Mouse (Mus musculus) intestine, embryonic 15.5 days (tissue): ENCODE results near the gene Amtn. TPM values are rescaled to one million over a fixed set of nuclear protein-coding genes. Genes with fewer than 3 reads are reported as not detected.
"Not testable (repeated sequence)": the region's sequence is repeated elsewhere in the genome, so short reads cannot be mapped to it uniquely, and the experiment has no call there.

Source experiments
- ATAC-seq: fragments of 200-750 bp; cut with Nextera tagmentation; 2 replicates; pipeline ENCODE4 v1.8.0; 2017; ENCODE audit warnings: moderate TSS enrichment, moderate library complexity
- H3K27ac ChIP-seq: fragments of 300-500 bp; sonication (generic); 2 replicates; pipeline ENCODE4 v1.5.1; 2015; ENCODE audit warnings: mild to moderate bottlenecking, inconsistent platforms
- H3K27me3 ChIP-seq: fragments of 300-500 bp; sonication (generic); replicated peaks from 2 replicates; pipeline ENCODE4 v1.6.1; 2015; ENCODE audit warnings: inconsistent platforms
- H3K36me3 ChIP-seq: fragments of 300-500 bp; sonication (generic); 2 replicates; pipeline ENCODE4 v1.6.1; 2015; ENCODE audit warnings: inconsistent platforms
- H3K4me1 ChIP-seq: fragments of 300-500 bp; sonication (generic); replicated peaks from 2 replicates; pipeline ENCODE4 v1.6.1; 2015; ENCODE audit warnings: inconsistent platforms
- H3K4me2 ChIP-seq: fragments of 300-500 bp; sonication (generic); replicated peaks from 2 replicates; pipeline ENCODE4 v1.6.1; 2015; ENCODE audit warnings: mild to moderate bottlenecking, inconsistent platforms
- H3K4me3 ChIP-seq: fragments of 300-500 bp; sonication (generic); replicated peaks from 2 replicates; pipeline ENCODE4 v1.5.1; 2015; ENCODE audit warnings: inconsistent platforms
- H3K9ac ChIP-seq: fragments of 300-500 bp; sonication (generic); 2 replicates; pipeline ENCODE4 v1.6.1; 2015; ENCODE audit warnings: inconsistent platforms
- H3K9me3 ChIP-seq: fragments of 300-500 bp; sonication (generic); 2 replicates; pipeline ENCODE4 v1.6.1; 2016; ENCODE audit warnings: inconsistent platforms
- WGBS: fragments of 180-500 bp; shearing (Covaris S2); methylation state at CpG from one replicate; pipeline ENCODE4 v1.1.7; 2015; 5-methylcytosine and 5-hydroxymethylcytosine counted together
- polyA plus RNA-seq: library from polyadenylated mRNA; unstranded; fragments of >200 nt; fragmentation: Nextera tagmentation; extraction: Ambion mirVana; gene quantifications from 2 replicates; pipeline ENCODE4 v1.2.1, GENCODE M21; 2015

Gene Amtn
- polyA plus RNA-seq = not detected in 2 replicates

DNA sequence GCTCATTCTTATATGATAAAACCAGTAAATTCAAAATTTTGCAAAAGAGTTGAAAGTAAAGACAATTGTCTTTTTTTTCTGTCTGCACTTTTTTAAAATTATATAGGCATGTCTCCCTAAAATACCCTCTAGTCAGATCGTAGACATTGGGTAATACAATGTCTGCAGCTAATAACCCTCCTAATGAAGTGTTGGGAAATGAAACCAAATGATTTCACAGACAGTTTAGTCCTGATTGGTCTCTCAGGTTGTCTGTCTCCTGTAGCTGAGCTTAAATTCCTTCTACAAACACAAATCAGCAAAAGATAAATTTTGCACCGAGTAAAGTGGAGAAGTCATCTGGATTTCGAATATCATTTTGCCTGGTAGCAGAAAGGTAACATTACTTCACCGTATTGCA lies at the start of gene Amtn:
Gene Amtn (plus strand): TSS at position 301 of the 400 bp plus-strand sequence.
- no peak within 1 kb of the TSS for H3K9ac ChIP-seq
- no peaks in the 10 kb centered on the region for H3K36me3 ChIP-seq
- H3K27ac ChIP-seq = no peak within 1 kb of the TSS
- H3K4me1 ChIP-seq = no peaks in the 10 kb centered on the region
- no peaks in the 10 kb centered on the region for H3K9me3 ChIP-seq
- H3K4me3 ChIP-seq = no peak within 1 kb of the TSS
- no peaks in the 10 kb centered on the region for H3K27me3 ChIP-seq
- no peak within 1 kb of the TSS for H3K4me2 ChIP-seq
- ATAC-seq = no peak
- WGBS = 78% methylated on average over 4 of the region's 4 CpGs

DNA sequence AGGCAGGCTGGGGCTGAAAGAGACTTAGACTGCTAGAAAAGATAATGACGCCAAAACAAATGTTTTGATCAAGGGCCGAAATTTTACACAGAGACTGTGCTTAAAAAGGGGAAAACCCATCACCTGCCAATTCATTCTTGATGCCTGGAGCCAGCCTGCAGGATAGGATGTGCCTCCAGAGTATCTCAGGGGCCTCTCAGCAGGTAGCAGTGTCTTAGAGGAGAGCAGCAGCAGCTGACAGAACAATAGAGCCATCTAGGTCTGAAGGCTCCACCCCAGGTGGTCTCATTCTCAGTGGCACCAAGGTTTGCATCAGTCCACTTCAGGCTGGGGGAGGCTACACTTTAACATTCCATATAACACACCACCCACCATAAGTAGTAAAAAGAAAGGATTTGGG lies 27.4 kb upstream of the Amtn start:
- H3K4me3 ChIP-seq, H3K36me3 ChIP-seq, H3K27me3 ChIP-seq, ATAC-seq, H3K9ac ChIP-seq, H3K4me1 ChIP-seq, H3K9me3 ChIP-seq, H3K27ac ChIP-seq, H3K4me2 ChIP-seq: not testable (repeated sequence)
- 64% methylated on average over 2 of the region's 2 CpGs for WGBS

DNA sequence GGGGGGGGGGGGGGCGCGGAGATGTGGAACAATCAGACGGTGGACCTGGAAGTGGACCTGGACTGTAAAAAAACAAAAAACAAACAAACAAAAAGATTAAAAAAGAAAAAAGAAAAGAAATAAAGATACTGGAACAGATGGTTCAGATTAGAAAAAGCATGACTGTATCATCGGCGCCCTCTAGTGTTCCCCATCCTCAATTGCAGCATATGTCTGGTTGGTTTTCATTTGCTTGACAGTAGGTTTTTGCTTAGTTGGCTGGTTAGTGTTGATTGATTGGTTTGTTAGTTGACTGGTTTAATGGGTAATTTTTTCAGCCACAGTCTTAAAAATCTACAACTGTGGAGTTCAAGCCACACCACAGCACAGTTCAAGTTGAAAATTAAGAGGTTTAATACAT lies 11.1 kb upstream of the Amtn start:
- H3K36me3 ChIP-seq = no peaks in the 10 kb centered on the region
- H3K4me2 ChIP-seq = no peak overlapping the region
- WGBS = 3% methylated on average over 5 of the region's 5 CpGs
- H3K4me1 ChIP-seq = no peaks in the 10 kb centered on the region
- no peaks in the 10 kb centered on the region for H3K9me3 ChIP-seq
- H3K9ac ChIP-seq = no peak overlapping the region
- H3K27me3 ChIP-seq = no peaks in the 10 kb centered on the region
- H3K4me3 ChIP-seq = no peak overlapping the region
- ATAC-seq = no peak
- no peak overlapping the region for H3K27ac ChIP-seq

DNA sequence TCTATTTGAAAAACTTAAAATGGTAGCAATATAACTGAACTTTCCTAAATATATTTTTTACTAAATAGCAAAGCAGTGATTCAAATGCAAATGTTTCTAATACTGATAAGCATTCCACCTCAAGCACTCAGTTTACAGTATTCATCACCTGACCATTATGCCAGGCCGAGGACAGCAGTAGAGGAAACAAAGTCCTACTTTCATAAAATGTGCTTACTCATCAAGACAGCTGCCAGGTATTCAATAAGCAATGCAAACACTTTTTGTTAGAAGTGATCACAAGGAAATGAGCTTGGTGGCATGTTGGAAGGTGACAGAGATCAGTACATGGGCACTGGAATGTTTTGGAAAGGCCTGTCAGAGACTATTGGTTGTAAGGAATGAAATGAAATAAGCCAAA lies 9.0 kb upstream of the Amtn start:
- WGBS = 62% methylated on average over 1 of the region's 1 CpGs
- H3K36me3 ChIP-seq = no peaks in the 10 kb centered on the region
- no peak overlapping the region for H3K4me2 ChIP-seq
- no peaks in the 10 kb centered on the region for H3K27me3 ChIP-seq
- H3K27ac ChIP-seq = no peak overlapping the region
- H3K9ac ChIP-seq = no peak overlapping the region
- ATAC-seq = 0 out of 2 replicates have a peak, but pooled peaks have one; percentile 27
- H3K4me1 ChIP-seq = no peaks in the 10 kb centered on the region
- H3K4me3 ChIP-seq = no peak overlapping the region
- H3K9me3 ChIP-seq = no peaks in the 10 kb centered on the region

DNA sequence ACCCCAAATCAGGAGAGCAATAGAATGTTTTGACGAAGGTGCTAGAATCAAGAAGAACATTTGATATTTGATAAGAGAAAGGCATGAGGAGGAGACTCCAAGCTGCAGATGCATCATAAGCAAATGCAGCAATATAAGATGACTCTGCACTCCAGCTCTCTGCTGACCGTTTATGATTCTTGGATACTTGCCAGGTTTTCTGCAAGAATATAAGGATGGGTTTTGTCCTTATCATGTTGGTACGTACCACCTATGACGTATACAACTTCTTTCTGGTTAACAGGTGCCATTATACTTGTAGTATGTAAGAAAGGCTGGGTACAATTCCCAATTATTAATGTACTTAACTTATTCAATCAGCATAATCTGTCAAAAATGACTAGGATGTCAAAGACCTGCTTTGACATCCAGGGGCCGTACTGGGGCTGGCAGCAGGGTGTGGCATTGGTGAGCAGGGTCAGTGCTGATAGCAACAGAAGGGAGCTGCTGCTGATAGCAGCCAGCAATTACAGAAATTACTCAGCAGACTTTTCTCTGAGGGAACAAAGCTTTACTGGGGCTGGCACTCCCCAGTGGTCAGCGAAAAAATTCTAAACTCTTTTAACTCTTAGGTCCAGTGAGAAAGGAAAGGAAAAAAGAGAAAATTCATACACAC lies 5.2 kb upstream of the Amtn start:
- Histone ChIP-seq H3K36me3 (no peaks in the 10 kb centered on the region), H3K9ac (no peak overlapping the region), H3K4me3 (no peak overlapping the region), H3K4me1 (no peaks in the 10 kb centered on the region), H3K27me3 (no peaks in the 10 kb centered on the region), H3K9me3 (no peaks in the 10 kb centered on the region), H3K27ac (no peak overlapping the region), H3K4me2 (0 out of 2 replicates have a peak overlapping the region, but pooled peaks have one; percentile 14)
- 51% methylated on average over 6 of the region's 6 CpGs for WGBS
- peak; percentile 95 for ATAC-seq

DNA sequence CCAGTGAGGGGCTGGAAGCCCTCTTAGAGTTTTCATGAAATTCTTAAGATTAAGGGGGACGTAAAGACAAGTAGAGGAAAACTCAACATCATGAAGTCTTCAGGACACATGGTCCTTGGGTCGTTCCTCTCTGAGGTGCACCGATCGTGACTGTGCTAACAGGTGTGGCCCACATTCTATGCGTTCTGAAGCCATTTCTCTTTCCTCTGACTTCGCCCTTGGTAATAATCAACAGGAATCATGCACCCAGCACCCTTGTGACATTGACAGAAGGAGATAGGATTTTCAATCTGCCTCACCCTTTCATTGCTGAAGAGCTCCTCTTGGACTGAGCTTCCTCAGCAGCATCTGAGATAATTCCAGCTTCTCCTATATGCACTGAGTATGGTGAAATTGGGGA lies 3.3 kb upstream of the Amtn start:
- Histone ChIP-seq H3K27me3 (no peaks in the 10 kb centered on the region), H3K36me3 (no peaks in the 10 kb centered on the region), H3K9me3 (no peaks in the 10 kb centered on the region), H3K4me2 (no peak overlapping the region), H3K27ac (no peak overlapping the region), H3K4me3 (no peak overlapping the region), H3K4me1 (no peaks in the 10 kb centered on the region), H3K9ac (no peak overlapping the region)
- peak; percentile 64 for ATAC-seq
- WGBS = 63% methylated on average over 6 of the region's 6 CpGs

DNA sequence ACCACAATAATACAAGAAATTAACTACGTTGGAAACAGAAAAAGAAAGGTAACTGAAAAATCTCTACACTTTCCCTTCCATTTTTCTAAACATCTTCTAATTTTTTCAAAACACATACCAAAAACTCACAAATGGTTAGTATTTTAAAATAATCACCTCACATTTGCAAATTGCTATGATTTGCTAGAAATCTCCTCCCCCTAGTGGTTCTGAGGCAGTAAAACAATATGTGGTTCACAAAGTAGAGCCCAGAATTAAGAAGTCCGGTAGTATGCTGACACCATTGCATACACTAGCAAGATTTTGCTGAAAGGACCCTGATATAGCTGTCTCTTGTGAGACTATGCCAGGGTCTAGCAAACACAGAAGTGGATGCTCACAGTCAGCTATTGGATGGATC lies 16.1 kb downstream of the Amtn start:
- 79% methylated on average over 2 of the region's 2 CpGs for WGBS
- not testable (repeated sequence) for H3K4me1 ChIP-seq, ATAC-seq

DNA sequence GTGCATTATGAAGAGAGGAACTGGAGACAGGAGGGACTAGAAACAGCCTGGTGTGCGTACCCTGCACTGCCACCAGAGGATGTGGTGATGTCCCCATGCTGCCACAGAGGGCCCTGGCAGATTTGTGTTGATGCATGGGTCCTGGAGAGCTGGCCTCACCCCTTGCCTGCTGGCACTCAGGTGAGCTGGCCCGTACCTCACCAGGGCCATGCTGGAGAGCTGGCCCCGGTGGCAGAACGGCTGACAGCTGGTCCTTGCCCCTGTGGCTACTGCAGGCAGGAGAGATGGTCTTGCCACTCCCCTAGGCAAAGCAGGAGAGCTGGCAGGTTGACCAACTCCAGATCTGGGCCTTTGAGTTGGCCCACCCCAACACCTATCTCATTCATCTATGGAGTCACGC lies 22.7 kb downstream of the Amtn start:
- WGBS = 75% methylated on average over 5 of the region's 5 CpGs
- Histone ChIP-seq H3K36me3 (no peaks in the 10 kb centered on the region), H3K9me3 (no peaks in the 10 kb centered on the region), H3K4me2 (no peak overlapping the region), H3K4me3 (no peak overlapping the region), H3K27ac (no peak overlapping the region), H3K4me1 (no peaks in the 10 kb centered on the region), H3K9ac (no peak overlapping the region), H3K27me3 (no peaks in the 10 kb centered on the region)
- ATAC-seq = no peak

More for the DNA sequence above, 16.1 kb downstream of the Amtn start:
- H3K36me3 ChIP-seq, H3K9me3 ChIP-seq, H3K27ac ChIP-seq, H3K4me3 ChIP-seq, H3K4me2 ChIP-seq, H3K9ac ChIP-seq, H3K27me3 ChIP-seq: not testable (repeated sequence)

DNA sequence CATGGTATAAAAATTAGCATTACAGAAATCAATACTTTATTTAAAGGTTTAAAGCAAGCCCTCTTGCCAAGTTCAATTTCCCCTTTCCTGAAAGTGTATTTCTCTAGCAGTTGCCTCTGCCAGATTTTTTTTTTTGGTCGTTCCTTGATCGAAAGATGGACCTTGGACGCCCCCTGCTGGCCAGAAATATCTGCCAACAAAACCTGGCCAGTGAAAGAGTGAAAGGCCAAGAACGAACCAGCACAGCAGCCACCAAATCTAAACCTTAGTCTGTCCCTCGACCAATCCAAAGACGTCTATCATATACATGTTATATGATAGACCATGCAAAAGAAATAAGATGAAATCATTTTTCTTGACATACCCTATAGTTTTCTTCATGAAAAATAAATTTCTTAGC lies 23.9 kb downstream of the Amtn start:
- no peak overlapping the region for H3K27ac ChIP-seq
- no peaks in the 10 kb centered on the region for H3K27me3 ChIP-seq
- H3K36me3 ChIP-seq = no peaks in the 10 kb centered on the region
- no peaks in the 10 kb centered on the region for H3K9me3 ChIP-seq
- ATAC-seq = no peak
- H3K4me2 ChIP-seq = no peak overlapping the region
- H3K4me1 ChIP-seq = no peaks in the 10 kb centered on the region
- H3K9ac ChIP-seq = no peak overlapping the region
- no peak overlapping the region for H3K4me3 ChIP-seq
- 5% methylated on average over 6 of the region's 6 CpGs for WGBS

DNA sequence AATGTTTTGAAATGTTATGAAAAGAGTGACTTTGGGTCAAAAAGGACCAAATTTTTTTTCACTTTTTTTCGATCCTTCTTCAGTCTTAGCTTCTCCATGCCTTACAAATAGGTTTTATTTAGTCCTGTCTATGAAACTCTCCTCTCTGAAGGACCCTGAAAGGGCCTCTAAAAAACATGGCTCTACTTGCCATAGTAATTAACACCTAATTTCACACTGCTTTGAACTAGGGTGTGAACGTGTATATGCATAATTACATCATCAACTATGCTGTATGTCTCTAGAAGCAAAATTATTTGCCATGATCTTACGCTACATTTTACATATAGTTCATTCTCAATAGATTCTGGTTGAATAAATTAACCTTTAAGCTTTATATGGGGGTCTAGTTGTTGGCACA lies 25.6 kb downstream of the Amtn start:
- ATAC-seq = no peak
- H3K9me3 ChIP-seq = no peaks in the 10 kb centered on the region
- H3K9ac ChIP-seq = no peak overlapping the region
- H3K4me3 ChIP-seq = no peak overlapping the region
- no peaks in the 10 kb centered on the region for H3K36me3 ChIP-seq
- H3K27ac ChIP-seq = no peak overlapping the region
- no peak overlapping the region for H3K4me2 ChIP-seq
- no peaks in the 10 kb centered on the region for H3K27me3 ChIP-seq
- 83% methylated on average over 3 of the region's 3 CpGs for WGBS
- no peaks in the 10 kb centered on the region for H3K4me1 ChIP-seq

DNA sequence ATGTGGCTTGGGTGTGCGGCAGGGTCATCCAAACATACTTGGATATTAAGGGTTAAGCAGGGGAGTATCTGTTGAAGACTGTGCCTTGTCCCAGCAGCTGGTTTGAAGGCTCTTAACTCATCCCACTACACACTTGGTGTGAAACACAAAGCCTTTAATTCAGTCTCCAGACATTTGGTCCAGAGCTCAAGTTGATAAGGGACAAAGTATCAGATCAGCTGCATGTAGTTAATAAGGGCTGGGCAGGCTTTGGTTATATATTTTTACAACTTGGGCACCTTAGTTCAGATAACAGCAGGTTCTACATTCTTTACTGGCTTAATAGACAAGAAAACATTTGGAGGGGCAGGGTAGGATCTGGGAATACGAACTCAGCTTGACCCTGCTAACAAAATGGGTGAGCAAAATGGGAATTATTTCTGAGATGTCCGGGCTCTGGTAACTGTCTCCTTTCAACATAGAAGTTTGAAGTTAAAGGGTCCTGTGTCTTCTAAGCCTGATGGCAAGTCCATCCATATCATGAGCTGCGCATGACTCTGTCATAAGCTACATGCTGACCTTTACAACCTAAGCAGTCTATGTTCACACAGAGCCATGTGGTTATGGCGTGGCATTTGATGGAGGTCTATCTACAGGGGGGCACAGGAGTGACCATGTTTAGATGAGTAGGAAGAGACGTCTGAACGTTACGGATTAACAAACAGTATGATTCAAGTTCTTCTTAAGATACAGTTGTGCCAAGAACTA lies 44.6 kb downstream of the Amtn start:
- 80% methylated on average over 8 of the region's 8 CpGs for WGBS

DNA sequence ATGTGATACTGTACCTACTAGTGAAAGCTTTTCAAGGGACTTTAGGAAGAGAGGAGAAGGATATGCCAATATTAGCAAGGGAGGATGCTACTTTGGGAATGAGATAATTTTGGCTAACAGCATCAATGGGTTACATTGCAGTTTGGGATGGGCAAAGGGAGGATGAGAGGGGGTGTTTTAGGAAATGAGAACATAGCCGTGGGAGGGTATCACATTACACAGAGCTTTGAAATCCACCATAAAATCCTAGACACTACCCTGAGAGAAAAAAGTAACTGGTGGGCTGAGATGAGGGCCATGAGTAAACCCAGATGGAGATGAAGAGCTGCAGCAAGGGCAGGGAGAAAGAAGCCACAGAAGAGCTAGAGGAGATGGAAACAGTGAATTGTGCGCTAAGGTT lies 49.0 kb downstream of the Amtn start:
- not testable (repeated sequence) for H3K9me3 ChIP-seq, H3K4me1 ChIP-seq, H3K36me3 ChIP-seq, H3K27me3 ChIP-seq, H3K27ac ChIP-seq, H3K4me2 ChIP-seq, H3K9ac ChIP-seq, ATAC-seq, H3K4me3 ChIP-seq
- 67% methylated on average over 2 of the region's 2 CpGs for WGBS

More for the DNA sequence above, 44.6 kb downstream of the Amtn start:
- no peaks in the 10 kb centered on the region for H3K27me3 ChIP-seq
- no peaks in the 10 kb centered on the region for H3K36me3 ChIP-seq
- H3K4me1 ChIP-seq = no peaks in the 10 kb centered on the region
- no peak overlapping the region for H3K9ac ChIP-seq
- H3K27ac ChIP-seq = no peak overlapping the region
- H3K4me2 ChIP-seq = no peak overlapping the region
- H3K4me3 ChIP-seq = no peak overlapping the region
- H3K9me3 ChIP-seq = no peaks in the 10 kb centered on the region
- peak; percentile 91 for ATAC-seq

DNA sequence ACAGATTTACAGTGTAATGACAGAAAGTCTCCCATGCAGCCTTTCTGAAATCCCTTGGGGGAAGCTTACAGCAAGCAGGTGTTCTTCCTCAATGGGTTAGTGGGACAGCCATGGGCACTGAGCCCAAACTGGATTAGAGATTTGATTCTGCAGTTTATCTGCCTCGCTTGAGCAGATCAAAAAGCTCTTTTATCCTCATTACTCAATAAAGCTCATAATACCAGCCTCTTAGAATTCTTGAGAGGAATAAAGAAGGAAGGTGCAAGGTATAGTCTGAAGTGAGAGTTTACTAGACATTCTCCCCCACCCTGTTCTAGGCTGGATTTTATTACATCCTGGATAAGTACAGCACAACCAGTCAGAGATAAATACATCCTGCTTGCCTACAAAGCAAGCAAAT lies 50.8 kb downstream of the Amtn start:
- Histone ChIP-seq H3K4me3 (no peak overlapping the region), H3K4me1 (no peaks in the 10 kb centered on the region), H3K9me3 (no peaks in the 10 kb centered on the region), H3K4me2 (no peak overlapping the region), H3K36me3 (no peaks in the 10 kb centered on the region), H3K27ac (no peak overlapping the region), H3K9ac (no peak overlapping the region), H3K27me3 (no peaks in the 10 kb centered on the region)
- peak; percentile 82 for ATAC-seq
- 50% methylated on average over 1 of the region's 1 CpGs for WGBS
